Mouse (Mus musculus): ENCODE measurements around the gene Msrb3. TPM values are rescaled to one million over a fixed set of nuclear protein-coding genes. Genes with fewer than 3 reads are reported as not detected.
A peak's percentile ranks its signal among the peaks of the same experiment; 100 is the strongest.

The Msrb3 gene
- total RNA-seq, 4 experiments from 2014 or later, result 50.2 to 86.6 (median 67.3) TPM

GRCm38 (mm10) chr10:120898357-120898756, 544 bp downstream of the Msrb3 start:
- no peak for DNase-seq

GRCm38 (mm10) chr10:120895899-120896289, 3.0 kb downstream of the Msrb3 start:
- DNase-seq, result no peak

- no peak for DNase-seq
Measured at GRCm38 (mm10) chr10:120894978-120895898, 3.7 kb downstream of the Msrb3 start.

- no peak for DNase-seq
Measured at GRCm38 (mm10) chr10:120893938-120894337, 5.0 kb downstream of the Msrb3 start.

GRCm38 (mm10) chr10:120891131-120891530, 7.8 kb downstream of the Msrb3 start:
- no peak for DNase-seq

- DNase-seq, result no peak
Measured at GRCm38 (mm10) chr10:120890592-120890991, 8.3 kb downstream of the Msrb3 start.

- no peak for DNase-seq
Measured at GRCm38 (mm10) chr10:120888531-120888930, 10.4 kb downstream of the Msrb3 start.

- DNase-seq, result no peak
Measured at GRCm38 (mm10) chr10:120884220-120884619, 14.7 kb downstream of the Msrb3 start.

- DNase-seq, result no peak
Measured at GRCm38 (mm10) chr10:120883732-120884131, 15.2 kb downstream of the Msrb3 start.

GRCm38 (mm10) chr10:120883069-120883415, 15.9 kb downstream of the Msrb3 start:
- DNase-seq, result no peak

GRCm38 (mm10) chr10:120882347-120883068, 16.4 kb downstream of the Msrb3 start:
- DNase-seq, result no peak

- no peak for DNase-seq
Measured at GRCm38 (mm10) chr10:120876549-120877270, 22.2 kb downstream of the Msrb3 start.

- peak; percentile 84 for DNase-seq
Measured at GRCm38 (mm10) chr10:120875672-120876463, 23.0 kb downstream of the Msrb3 start.

- DNase-seq, result no peak
Measured at GRCm38 (mm10) chr10:120874261-120874660, 24.6 kb downstream of the Msrb3 start.

GRCm38 (mm10) chr10:120873646-120874201, 25.2 kb downstream of the Msrb3 start:
- DNase-seq, result no peak

GRCm38 (mm10) chr10:120872483-120872862, 26.4 kb downstream of the Msrb3 start:
- DNase-seq, result no peak

- no peak for DNase-seq
Measured at GRCm38 (mm10) chr10:120871630-120872482, 27.0 kb downstream of the Msrb3 start.

GRCm38 (mm10) chr10:120871096-120871495, 27.8 kb downstream of the Msrb3 start:
- DNase-seq, result no peak

- DNase-seq, result no peak
Measured at GRCm38 (mm10) chr10:120869241-120869775, 29.6 kb downstream of the Msrb3 start.

- no peak for DNase-seq
Measured at GRCm38 (mm10) chr10:120864446-120864845, 34.5 kb downstream of the Msrb3 start.

GRCm38 (mm10) chr10:120861674-120862073, 37.2 kb downstream of the Msrb3 start:
- no peak for DNase-seq
